Mouse (Mus musculus) yolk sac, embryonic 10.5 days (tissue): ENCODE results near the gene Kxd1.

Experiments
- DNase-seq: peaks from one replicate; pipeline ENCODE4 v3.0.0-alpha.2; 2017; ENCODE audit warnings: low spot score

Gene Kxd1

GRCm38 (mm10) chr8:70547762-70548161 is 20.0 kb upstream of the Kxd1 start:
- no peak for DNase-seq

- no peak for DNase-seq
Observed at GRCm38 (mm10) chr8:70546412-70546811, 18.7 kb upstream of the Kxd1 start.

GRCm38 (mm10) chr8:70544200-70544687 is 16.5 kb upstream of the Kxd1 start:
- peak; percentile 86 for DNase-seq

GRCm38 (mm10) chr8:70541081-70541480 is 13.3 kb upstream of the Kxd1 start:
- no peak for DNase-seq

- DNase-seq, result no peak
Observed at GRCm38 (mm10) chr8:70540507-70541071, 12.8 kb upstream of the Kxd1 start.

GRCm38 (mm10) chr8:70540013-70540506 is 12.3 kb upstream of the Kxd1 start:
- no peak for DNase-seq

GRCm38 (mm10) chr8:70539077-70539813 is 11.5 kb upstream of the Kxd1 start, which contains the start of gene Ell:
Ell (plus strand) TSS chr8:70539457.
- DNase-seq, result peak; percentile 99

- DNase-seq, result peak; percentile 99
Observed at GRCm38 (mm10) chr8:70538633-70539076, 10.9 kb upstream of the Kxd1 start.

- DNase-seq, result peak; percentile 75
Observed at GRCm38 (mm10) chr8:70538024-70538579, 10.3 kb upstream of the Kxd1 start.

- DNase-seq, result no peak
Observed at GRCm38 (mm10) chr8:70535701-70536100, 7.9 kb upstream of the Kxd1 start.

GRCm38 (mm10) chr8:70535221-70535620 is 7.5 kb upstream of the Kxd1 start:
- no peak for DNase-seq

- DNase-seq, result no peak
Observed at GRCm38 (mm10) chr8:70534281-70534680, 6.5 kb upstream of the Kxd1 start.

GRCm38 (mm10) chr8:70530314-70530713 is 2.6 kb upstream of the Kxd1 start:
- DNase-seq, result no peak

GRCm38 (mm10) chr8:70529741-70530161 is 2.0 kb upstream of the Kxd1 start:
- DNase-seq, result no peak

GRCm38 (mm10) chr8:70529299-70529698 is 1.5 kb upstream of the Kxd1 start:
- no peak for DNase-seq

- DNase-seq, result no peak
Observed at GRCm38 (mm10) chr8:70528182-70528797, 534 bp upstream of the Kxd1 start.

- DNase-seq, result no peak
Observed at GRCm38 (mm10) chr8:70527111-70527511, 645 bp downstream of the Kxd1 start.

- DNase-seq, result peak; percentile 96
Observed at GRCm38 (mm10) chr8:70522592-70523403, 5.0 kb downstream of the Kxd1 start.

GRCm38 (mm10) chr8:70519606-70520005 is 8.2 kb downstream of the Kxd1 start:
- no peak for DNase-seq

GRCm38 (mm10) chr8:70519043-70519442 is 8.7 kb downstream of the Kxd1 start:
- no peak for DNase-seq

GRCm38 (mm10) chr8:70517940-70518643 is 9.7 kb downstream of the Kxd1 start:
- no peak for DNase-seq
